Mouse (Mus musculus): Measurements from ENCODE around the gene Gramd1b. TPM values are rescaled to one million over a fixed set of nuclear protein-coding genes. Genes with fewer than 3 reads are reported as not detected.

Gramd1b gene
- polyA plus RNA-seq, 1 experiment from 2014 or later, result 19.5 TPM

GRCm38 (mm10) chr9:40364312-40364711, 166.9 kb downstream of the Gramd1b start:
- H3K27ac ChIP-seq (ENCODE audit: low read length), result 0 out of 2 replicates have a peak overlapping the region, but pooled peaks have one; percentile 2
- no peak overlapping the region for H3K4me2 ChIP-seq (ENCODE audit: low read length)
- H3K4me1 ChIP-seq (replicated peaks; ENCODE audit: control insufficient read depth, insufficient read depth, low read length), result peaks cover 7% of the 10 kb centered on the region
- no peaks in the 10 kb centered on the region for H3K27me3 ChIP-seq (replicated peaks; ENCODE audit: control insufficient read depth, insufficient read depth, low read length)
- no peak overlapping the region for H3K4me3 ChIP-seq (replicated peaks; ENCODE audit: low read length)
- 70% methylated on average over 7 of the region's 7 CpGs for WGBS
- ATAC-seq, result no peak
- no peak overlapping the region for H3K9ac ChIP-seq (replicated peaks; ENCODE audit: low read depth, low read length)
- no peaks in the 10 kb centered on the region for H3K36me3 ChIP-seq (ENCODE audit: control insufficient read depth, insufficient read depth)
- H3K9me3 ChIP-seq (ENCODE audit: control insufficient read depth, low read length), result no peaks in the 10 kb centered on the region

GRCm38 (mm10) chr9:40361970-40362369, 169.2 kb downstream of the Gramd1b start:
- Histone ChIP-seq H3K4me2 (ENCODE audit: low read length) (no peak overlapping the region), H3K9ac (replicated peaks; ENCODE audit: low read depth, low read length) (no peak overlapping the region), H3K4me3 (replicated peaks; ENCODE audit: low read length) (no peak overlapping the region), H3K27ac (ENCODE audit: low read length) (no peak overlapping the region), H3K4me1 (replicated peaks; ENCODE audit: control insufficient read depth, insufficient read depth, low read length) (peaks cover 16% of the 10 kb centered on the region), H3K27me3 (replicated peaks; ENCODE audit: control insufficient read depth, insufficient read depth, low read length) (no peaks in the 10 kb centered on the region), H3K36me3 (ENCODE audit: control insufficient read depth, insufficient read depth) (no peaks in the 10 kb centered on the region), H3K9me3 (ENCODE audit: control insufficient read depth, low read length) (no peaks in the 10 kb centered on the region)
- WGBS, result 84% methylated on average over 6 of the region's 6 CpGs
- no peak for ATAC-seq

GRCm38 (mm10) chr9:40358408-40358896, 172.7 kb downstream of the Gramd1b start:
- Histone ChIP-seq H3K4me3 (replicated peaks; ENCODE audit: low read length) (no peak overlapping the region), H3K4me2 (ENCODE audit: low read length) (peak overlapping the region; percentile 21; the same call in 1 of the 2 replicates), H3K27ac (ENCODE audit: low read length) (no peak overlapping the region), H3K36me3 (ENCODE audit: control insufficient read depth, insufficient read depth) (no peaks in the 10 kb centered on the region), H3K9me3 (ENCODE audit: control insufficient read depth, low read length) (no peaks in the 10 kb centered on the region), H3K27me3 (replicated peaks; ENCODE audit: control insufficient read depth, insufficient read depth, low read length) (no peaks in the 10 kb centered on the region), H3K4me1 (replicated peaks; ENCODE audit: control insufficient read depth, insufficient read depth, low read length) (peaks cover 9% of the 10 kb centered on the region), H3K9ac (replicated peaks; ENCODE audit: low read depth, low read length) (0 out of 2 replicates have a peak overlapping the region, but pooled peaks have one; percentile 22)
- WGBS, result 8% methylated on average over 8 of the region's 8 CpGs
- ATAC-seq, result peak; percentile 67

GRCm38 (mm10) chr9:40356768-40357446, 174.3 kb downstream of the Gramd1b start:
- Histone ChIP-seq H3K27me3 (replicated peaks; ENCODE audit: control insufficient read depth, insufficient read depth, low read length) (no peaks in the 10 kb centered on the region), H3K4me3 (replicated peaks; ENCODE audit: low read length) (no peak overlapping the region), H3K4me2 (ENCODE audit: low read length) (no peak overlapping the region), H3K9me3 (ENCODE audit: control insufficient read depth, low read length) (no peaks in the 10 kb centered on the region), H3K36me3 (ENCODE audit: control insufficient read depth, insufficient read depth) (no peaks in the 10 kb centered on the region), H3K9ac (replicated peaks; ENCODE audit: low read depth, low read length) (no peak overlapping the region), H3K27ac (ENCODE audit: low read length) (no peak overlapping the region), H3K4me1 (replicated peaks; ENCODE audit: control insufficient read depth, insufficient read depth, low read length) (peaks cover 9% of the 10 kb centered on the region)
- WGBS, result 92% methylated on average over 4 of the region's 4 CpGs
- ATAC-seq, result no peak

- Histone ChIP-seq H3K4me1 (replicated peaks; ENCODE audit: control insufficient read depth, insufficient read depth, low read length) (peaks cover 9% of the 10 kb centered on the region), H3K4me3 (replicated peaks; ENCODE audit: low read length) (no peak overlapping the region), H3K9ac (replicated peaks; ENCODE audit: low read depth, low read length) (no peak overlapping the region), H3K27me3 (replicated peaks; ENCODE audit: control insufficient read depth, insufficient read depth, low read length) (no peaks in the 10 kb centered on the region), H3K9me3 (ENCODE audit: control insufficient read depth, low read length) (no peaks in the 10 kb centered on the region), H3K27ac (ENCODE audit: low read length) (no peak overlapping the region), H3K4me2 (ENCODE audit: low read length) (no peak overlapping the region), H3K36me3 (ENCODE audit: control insufficient read depth, insufficient read depth) (no peaks in the 10 kb centered on the region)
- no peak for ATAC-seq
- 92% methylated on average over 5 of the region's 5 CpGs for WGBS
Observed at GRCm38 (mm10) chr9:40356368-40356767, 174.8 kb downstream of the Gramd1b start.

- Histone ChIP-seq H3K4me3 (replicated peaks; ENCODE audit: low read length) (no peak overlapping the region), H3K9me3 (ENCODE audit: control insufficient read depth, low read length) (no peaks in the 10 kb centered on the region), H3K27me3 (replicated peaks; ENCODE audit: control insufficient read depth, insufficient read depth, low read length) (no peaks in the 10 kb centered on the region), H3K9ac (replicated peaks; ENCODE audit: low read depth, low read length) (no peak overlapping the region), H3K4me2 (ENCODE audit: low read length) (no peak overlapping the region), H3K36me3 (ENCODE audit: control insufficient read depth, insufficient read depth) (no peaks in the 10 kb centered on the region), H3K27ac (ENCODE audit: low read length) (no peak overlapping the region), H3K4me1 (replicated peaks; ENCODE audit: control insufficient read depth, insufficient read depth, low read length) (peaks cover 9% of the 10 kb centered on the region)
- 95% methylated on average over 8 of the region's 8 CpGs for WGBS
- ATAC-seq, result no peak
Observed at GRCm38 (mm10) chr9:40355406-40355805, 175.8 kb downstream of the Gramd1b start.

GRCm38 (mm10) chr9:40353596-40353995, 177.6 kb downstream of the Gramd1b start:
- H3K4me1 ChIP-seq (replicated peaks; ENCODE audit: control insufficient read depth, insufficient read depth, low read length), result peaks cover 10% of the 10 kb centered on the region
- H3K4me2 ChIP-seq (ENCODE audit: low read length), result no peak overlapping the region
- no peak overlapping the region for H3K4me3 ChIP-seq (replicated peaks; ENCODE audit: low read length)
- no peaks in the 10 kb centered on the region for H3K27me3 ChIP-seq (replicated peaks; ENCODE audit: control insufficient read depth, insufficient read depth, low read length)
- H3K9ac ChIP-seq (replicated peaks; ENCODE audit: low read depth, low read length), result no peak overlapping the region
- H3K27ac ChIP-seq (ENCODE audit: low read length), result no peak overlapping the region
- H3K9me3 ChIP-seq (ENCODE audit: control insufficient read depth, low read length), result no peaks in the 10 kb centered on the region
- no peaks in the 10 kb centered on the region for H3K36me3 ChIP-seq (ENCODE audit: control insufficient read depth, insufficient read depth)
- 76% methylated on average over 6 of the region's 6 CpGs for WGBS
- ATAC-seq, result no peak

GRCm38 (mm10) chr9:40350640-40351039, 180.5 kb downstream of the Gramd1b start:
- Histone ChIP-seq H3K36me3 (ENCODE audit: control insufficient read depth, insufficient read depth) (no peaks in the 10 kb centered on the region), H3K4me3 (replicated peaks; ENCODE audit: low read length) (no peak overlapping the region), H3K27ac (ENCODE audit: low read length) (no peak overlapping the region), H3K4me2 (ENCODE audit: low read length) (no peak overlapping the region), H3K4me1 (replicated peaks; ENCODE audit: control insufficient read depth, insufficient read depth, low read length) (peaks cover 18% of the 10 kb centered on the region), H3K27me3 (replicated peaks; ENCODE audit: control insufficient read depth, insufficient read depth, low read length) (no peaks in the 10 kb centered on the region), H3K9me3 (ENCODE audit: control insufficient read depth, low read length) (no peaks in the 10 kb centered on the region), H3K9ac (replicated peaks; ENCODE audit: low read depth, low read length) (no peak overlapping the region)
- 15% methylated on average over 7 of the region's 7 CpGs for WGBS
- no peak for ATAC-seq

GRCm38 (mm10) chr9:40350052-40350451, 181.1 kb downstream of the Gramd1b start:
- no peaks in the 10 kb centered on the region for H3K27me3 ChIP-seq (replicated peaks; ENCODE audit: control insufficient read depth, insufficient read depth, low read length)
- no peak for ATAC-seq
- peaks cover 24% of the 10 kb centered on the region for H3K4me1 ChIP-seq (replicated peaks; ENCODE audit: control insufficient read depth, insufficient read depth, low read length)
- H3K9ac ChIP-seq (replicated peaks; ENCODE audit: low read depth, low read length), result no peak overlapping the region
- 6% methylated on average over 2 of the region's 2 CpGs for WGBS
- no peaks in the 10 kb centered on the region for H3K36me3 ChIP-seq (ENCODE audit: control insufficient read depth, insufficient read depth)
- no peak overlapping the region for H3K4me2 ChIP-seq (ENCODE audit: low read length)
- H3K9me3 ChIP-seq (ENCODE audit: control insufficient read depth, low read length), result no peaks in the 10 kb centered on the region
- no peak overlapping the region for H3K27ac ChIP-seq (ENCODE audit: low read length)
- H3K4me3 ChIP-seq (replicated peaks; ENCODE audit: low read length), result no peak overlapping the region
